8 mouse cellular contexts compared by ENCODE assay signal in the genomic region with DNA sequence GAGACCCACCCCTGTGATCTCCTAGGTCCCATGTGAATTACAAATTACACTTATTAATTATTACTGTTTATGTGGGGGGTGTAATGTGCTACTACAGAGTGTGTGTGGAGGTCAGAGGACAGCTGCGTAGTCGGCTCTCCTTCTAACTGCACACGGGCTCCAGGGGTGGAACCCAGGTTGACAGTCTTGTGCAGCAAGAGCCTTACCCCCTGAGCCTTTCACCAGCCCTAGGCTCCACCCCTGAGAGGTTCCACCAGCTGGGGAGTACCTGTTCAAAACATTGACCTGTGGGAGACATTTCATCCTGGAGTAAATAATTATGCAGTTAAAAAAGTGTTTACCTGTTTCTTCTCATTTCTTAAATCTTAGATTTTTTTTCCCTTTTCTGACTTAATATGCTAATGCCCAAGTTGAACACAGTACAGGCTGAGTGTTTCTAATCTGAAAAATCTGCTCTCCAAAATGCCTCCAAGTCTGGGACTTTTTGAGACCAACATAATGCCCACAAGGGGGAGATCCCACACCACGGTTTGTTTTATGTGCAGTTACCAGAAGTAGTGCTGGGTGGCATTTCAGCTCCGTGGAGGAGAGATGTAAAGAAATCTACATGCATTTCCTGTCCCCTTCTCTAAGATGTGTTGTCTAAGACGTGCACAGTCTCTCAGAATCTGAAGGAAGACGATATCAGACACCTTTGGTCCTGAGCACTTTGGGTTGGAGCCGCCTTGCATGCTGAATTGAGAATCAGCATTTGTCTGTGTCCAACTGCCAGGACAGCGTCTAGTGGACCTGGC. TPM values are rescaled to one million over a fixed set of nuclear protein-coding genes. Genes with fewer than 3 reads are reported as not detected.
DNase-seq lines count a peak whose midpoint lies in the region; ATAC-seq and TF ChIP-seq lines count a peak whose summit lies in the region.

No protein-coding gene starts in this region.

- DNase-seq in lung, embryonic 14.5 days: peak; percentile 77
- DNase-seq in lung, adult 2 months: no peak
- peak; percentile 78 for DNase-seq in retina, embryonic 14.5 days (ENCODE audit: low spot score)
- DNase-seq in urinary bladder, adult 2 months (ENCODE audit: low spot score): no peak
- DNase-seq in urinary bladder, postnatal 36 days (ENCODE audit: low spot score in 2 of 2): no peak

- peak overlapping the region; percentile 35; the same call in 1 of the 2 replicates for H3K4me2 ChIP-seq in lung, embryonic 14.5 days
- peak overlapping the region; percentile 41 for H3K4me2 ChIP-seq in hindbrain, embryonic 16.5 days (ENCODE audit: low read length)
- H3K4me2 ChIP-seq in liver, embryonic 12.5 days: peak overlapping the region; percentile 61

- no peaks in the 10 kb centered on the region for H3K27me3 ChIP-seq in lung, embryonic 14.5 days (ENCODE audit: insufficient read depth, low read length)
- no peaks in the 10 kb centered on the region for H3K27me3 ChIP-seq in hindbrain, embryonic 16.5 days (replicated peaks; ENCODE audit: control insufficient read depth, insufficient read depth, low read length)
- H3K27me3 ChIP-seq in liver, embryonic 12.5 days (replicated peaks): no peaks in the 10 kb centered on the region

- 31% methylated on average over 9 of the region's 9 CpGs for WGBS in lung, embryonic 14.5 days
- 24% methylated on average over 9 of the region's 9 CpGs for WGBS in lung, adult 2 months
- 43% methylated on average over 9 of the region's 9 CpGs for WGBS in hindbrain, embryonic 16.5 days
- WGBS in liver, embryonic 12.5 days (ENCODE audit: insufficient replicate concordance): 15% methylated on average over 9 of the region's 9 CpGs

- no peak for TF ChIP-seq POLR2A in lung, adult 2 months (IDR thresholded peaks at IDR 0.05; ENCODE audit: borderline replicate concordance, extremely low read depth, low read depth, low read length)
- TF ChIP-seq POLR2A in cortical plate, adult 2 months (IDR thresholded peaks at IDR 0.05; ENCODE audit: extremely low read depth, insufficient read depth, low read length): no peak

- peak; percentile 70 for TF ChIP-seq CTCF in lung, embryonic 14.5 days (IDR thresholded peaks at IDR 0.05; ENCODE audit: low read depth)
- no peak for TF ChIP-seq CTCF in lung, adult 2 months (IDR thresholded peaks at IDR 0.05; ENCODE audit: insufficient read depth, low read length)
- TF ChIP-seq CTCF in cortical plate, adult 2 months (IDR thresholded peaks at IDR 0.05; ENCODE audit: extremely low read depth, insufficient read depth, low read length): peak; percentile 35; the same call in 1 of the 2 replicates

- no peaks in the 10 kb centered on the region for H3K9me3 ChIP-seq in lung, embryonic 14.5 days (ENCODE audit: low read depth, low read length)
- H3K9me3 ChIP-seq in hindbrain, embryonic 16.5 days (ENCODE audit: control insufficient read depth, low read length): no peaks in the 10 kb centered on the region
- no peaks in the 10 kb centered on the region for H3K9me3 ChIP-seq in liver, embryonic 12.5 days (replicated peaks)

- ATAC-seq in lung, embryonic 14.5 days (ENCODE audit: insufficient read depth): no peak
- ATAC-seq in hindbrain, embryonic 16.5 days: peak; percentile 64; the same call in 1 of the 2 replicates
- ATAC-seq in liver, embryonic 12.5 days: peak; percentile 44

- 0 out of 2 replicates have a peak overlapping the region, but pooled peaks have one; percentile 30 for H3K27ac ChIP-seq in lung, embryonic 14.5 days (ENCODE audit: low read depth)
- H3K27ac ChIP-seq in cortical plate, adult 2 months (ENCODE audit: insufficient read depth, low read length): no peak overlapping the region
- H3K27ac ChIP-seq in hindbrain, embryonic 16.5 days (ENCODE audit: low read depth, low read length): no peak overlapping the region
- peak overlapping the region; percentile 87 for H3K27ac ChIP-seq in liver, embryonic 12.5 days

- H3K4me1 ChIP-seq in lung, embryonic 14.5 days (ENCODE audit: insufficient read depth): peaks cover 4% of the 10 kb centered on the region
- peaks cover 14% of the 10 kb centered on the region for H3K4me1 ChIP-seq in lung, adult 2 months (ENCODE audit: control insufficient read depth, insufficient read depth, low read length)
- no peaks in the 10 kb centered on the region; the same call in 1 of the 2 replicates for H3K4me1 ChIP-seq in cortical plate, adult 2 months (ENCODE audit: control insufficient read depth, insufficient read depth, low read length)
- peaks cover 5% of the 10 kb centered on the region for H3K4me1 ChIP-seq in hindbrain, embryonic 16.5 days (ENCODE audit: control insufficient read depth, insufficient read depth, low read depth, low read length)
- peaks cover 85% of the 10 kb centered on the region for H3K4me1 ChIP-seq in liver, embryonic 12.5 days

- no peaks in the 10 kb centered on the region for H3K36me3 ChIP-seq in lung, embryonic 14.5 days (ENCODE audit: insufficient read depth)
- H3K36me3 ChIP-seq in hindbrain, embryonic 16.5 days (ENCODE audit: control insufficient read depth, insufficient read depth, low read length): no peaks in the 10 kb centered on the region
- H3K36me3 ChIP-seq in liver, embryonic 12.5 days: peaks cover 1% of the 10 kb centered on the region; the same call in 1 of the 2 replicates

- H3K4me3 ChIP-seq in lung, embryonic 14.5 days (ENCODE audit: low read depth, low read length): no peak overlapping the region
- no peak overlapping the region for H3K4me3 ChIP-seq in lung, adult 2 months (replicated peaks; ENCODE audit: extremely low read depth, low read depth, low read length)
- H3K4me3 ChIP-seq in cortical plate, adult 2 months (ENCODE audit: insufficient read depth, low read length): no peak overlapping the region
- no peak overlapping the region for H3K4me3 ChIP-seq in hindbrain, embryonic 16.5 days (ENCODE audit: low read length)
- H3K4me3 ChIP-seq in liver, embryonic 12.5 days: peak overlapping the region; percentile 27

- no peak overlapping the region for H3K9ac ChIP-seq in lung, embryonic 14.5 days
- peak overlapping the region; percentile 42 for H3K9ac ChIP-seq in hindbrain, embryonic 16.5 days (ENCODE audit: low read depth, low read length)
- peak overlapping the region; percentile 62 for H3K9ac ChIP-seq in liver, embryonic 12.5 days

RNA-seq across cellular contexts. Expression of a gene that starts 9.3 kb away (rescaled TPM):
- 11.6 and 13.2 TPM in 2 replicates for polyA plus RNA-seq in lung, embryonic 14.5 days (2014; fragmentation: Nextera tagmentation; extraction: Ambion mirVana)
- 6.8 and 10.1 TPM in 2 replicates for polyA plus RNA-seq in lung, adult 2 months (2012; rRNA removed)
- 20.3 and 20.6 TPM in 2 replicates for polyA plus RNA-seq in cortical plate, adult 2 months (2012; rRNA removed)
- polyA plus RNA-seq in hindbrain, embryonic 16.5 days (2015; fragmentation: Nextera tagmentation; extraction: Ambion mirVana): 21.7 and 22.5 TPM in 2 replicates
- 45.1 and 47.0 TPM in 2 replicates for polyA plus RNA-seq in liver, embryonic 12.5 days (2016; fragmentation: Nextera tagmentation; extraction: Ambion mirVana)
- 16.4 and 17.1 TPM in 2 replicates for polyA plus RNA-seq in urinary bladder, adult 2 months (2012; rRNA removed)

Comparison
In these comparisons a context has a peak if more than half of its experiments do, and no peak if none do; other contexts are left out.
1. DNase-seq: peak in lung, embryonic 14.5 days (single experiment) and retina, embryonic 14.5 days (single experiment); none in lung, adult 2 months (single experiment), urinary bladder, adult 2 months (single experiment) and urinary bladder, postnatal 36 days (0 of 2).
2. H3K27ac ChIP-seq: peak in lung, embryonic 14.5 days (single experiment) and liver, embryonic 12.5 days (single experiment); none in cortical plate, adult 2 months (single experiment) and hindbrain, embryonic 16.5 days (single experiment).
3. Peak in every context shown above with its lines, with median percentiles within 50 percentile points of each other: H3K4me2 ChIP-seq.